Mouse (Mus musculus): Measurements from ENCODE around the gene Crip3.

The Crip3 gene

DNA sequence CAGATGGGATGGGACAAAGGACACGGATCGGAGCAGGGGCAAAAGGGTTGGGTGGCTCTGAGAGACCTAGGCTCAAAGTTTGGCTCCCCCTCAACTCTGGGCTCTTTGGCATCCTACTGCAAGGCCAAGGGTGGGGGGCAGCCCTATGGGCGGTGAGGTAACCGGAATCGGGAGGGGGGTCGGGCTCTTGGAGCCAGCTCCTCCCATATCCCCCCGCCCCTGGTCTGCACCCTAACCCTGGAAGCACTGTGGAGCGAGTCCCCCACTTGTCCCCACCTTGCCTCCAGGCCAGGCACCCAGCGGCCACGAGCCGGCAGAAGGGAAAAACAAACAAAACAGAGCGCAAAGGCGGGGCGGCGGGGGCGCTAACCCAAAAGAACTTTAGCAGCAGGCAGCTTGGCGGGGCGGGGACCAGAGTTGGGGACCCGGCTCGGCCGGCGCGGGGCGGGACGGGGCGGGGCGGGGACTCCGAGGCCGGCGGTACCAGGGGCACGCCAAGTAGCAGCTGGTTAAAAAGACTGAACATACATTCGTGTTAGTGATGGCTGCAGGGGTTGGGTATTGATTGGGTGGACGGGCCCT is 26.5 kb downstream of the Crip3 start:
- peak in 1 of 2 experiments; percentile 33 for DNase-seq

DNA sequence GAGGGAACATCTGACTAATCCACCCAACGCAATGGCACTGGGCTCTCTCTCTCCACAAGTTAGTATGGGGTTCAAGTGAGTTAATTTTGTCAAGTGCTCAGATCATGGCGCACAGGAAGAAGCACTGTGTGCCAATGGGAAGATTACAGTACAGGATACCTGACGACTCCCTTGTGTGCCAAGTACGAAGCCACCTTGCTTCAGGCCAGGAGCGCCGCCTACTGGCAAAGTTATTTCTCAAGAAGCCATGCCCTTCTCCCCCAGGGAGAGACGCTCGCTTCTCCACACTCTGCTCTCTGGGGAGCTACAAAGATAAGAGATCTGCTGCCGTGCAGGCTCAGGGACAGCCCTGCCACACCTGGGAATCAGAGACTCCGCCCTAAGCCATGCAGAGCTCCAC is 29.1 kb downstream of the Crip3 start:
- peak; percentile 50 to 51 for DNase-seq

DNA sequence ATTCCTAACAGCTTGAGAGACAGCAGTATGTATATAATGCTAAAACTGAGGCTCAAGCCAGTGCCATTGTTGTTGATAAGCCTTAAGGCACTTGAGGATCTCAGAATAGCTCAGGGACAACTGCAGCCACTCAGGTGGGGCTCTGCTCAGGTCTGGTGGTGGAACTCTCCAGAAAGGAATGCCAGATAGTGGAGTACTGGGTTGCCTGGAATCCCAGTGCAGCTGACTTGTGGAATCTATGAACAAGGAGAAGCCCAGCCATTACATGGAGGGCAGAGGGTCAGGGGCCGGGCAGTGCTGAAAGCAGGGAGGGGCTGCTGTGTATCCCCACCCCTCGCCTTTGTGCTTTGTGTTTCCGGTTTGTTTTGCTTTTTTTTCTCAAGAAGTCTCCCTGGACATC is 29.7 kb downstream of the Crip3 start:
- no peak for DNase-seq

DNA sequence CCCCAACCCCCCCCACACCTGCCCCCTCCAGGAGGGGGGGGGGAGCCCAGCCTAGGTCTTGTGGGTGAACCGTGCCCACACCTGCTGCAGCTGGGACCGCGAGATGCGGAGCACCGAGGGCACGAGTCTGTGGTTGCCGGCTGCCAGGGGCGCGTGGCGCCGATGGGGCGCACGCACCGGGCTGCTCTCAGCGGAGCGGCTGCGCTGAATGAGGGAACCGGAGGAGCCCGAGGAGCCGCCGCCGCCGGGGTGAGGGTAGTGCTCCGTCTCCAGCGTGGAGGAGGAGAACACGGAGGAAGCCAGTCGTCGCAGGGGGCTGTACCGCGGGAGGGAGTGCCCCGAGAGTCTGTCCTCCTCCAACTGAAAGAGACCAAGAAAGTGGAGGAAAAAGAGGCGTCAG is 31.9 kb downstream of the Crip3 start:
- DNase-seq = no peak

DNA sequence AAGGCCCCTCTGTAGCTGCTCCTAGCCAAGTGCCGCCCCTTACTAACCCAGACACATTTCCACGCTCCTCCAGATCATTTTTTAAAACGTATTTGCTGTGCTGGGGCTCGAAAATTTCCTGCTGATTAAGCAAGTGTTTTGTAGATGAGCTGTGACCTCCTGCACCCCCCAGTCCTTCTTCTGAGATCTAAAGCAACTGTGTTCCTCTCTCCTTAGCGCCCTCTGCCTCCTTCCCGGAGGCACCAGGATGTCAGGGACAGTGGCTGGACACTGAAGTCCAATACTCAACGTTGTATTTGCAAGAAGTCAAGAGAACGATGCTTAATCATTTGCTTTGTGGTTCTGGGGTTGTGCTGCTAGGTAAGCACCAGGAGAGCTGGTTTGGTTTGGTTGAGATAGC is 32.6 kb downstream of the Crip3 start:
- DNase-seq = no peak

DNA sequence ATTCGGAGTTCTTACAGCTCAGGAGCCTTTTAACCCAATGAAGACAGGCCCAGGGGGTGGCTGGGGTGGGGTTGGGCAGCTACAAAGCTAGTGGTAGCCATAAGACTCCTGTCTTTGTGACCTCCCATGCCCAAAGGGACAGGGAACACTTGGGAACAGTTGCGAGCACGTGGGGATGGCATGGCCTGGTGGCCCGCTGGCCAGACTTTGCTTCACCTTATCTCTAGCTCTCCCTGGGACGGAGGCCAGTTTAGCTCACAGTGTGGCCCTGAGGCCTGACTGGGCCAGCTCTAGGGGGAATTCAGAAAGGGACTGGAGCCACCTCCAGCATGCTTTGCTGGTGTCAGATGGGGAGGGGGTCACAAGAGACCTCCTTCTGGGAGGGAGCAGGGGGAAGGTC is 33.5 kb downstream of the Crip3 start:
- no peak for DNase-seq

DNA sequence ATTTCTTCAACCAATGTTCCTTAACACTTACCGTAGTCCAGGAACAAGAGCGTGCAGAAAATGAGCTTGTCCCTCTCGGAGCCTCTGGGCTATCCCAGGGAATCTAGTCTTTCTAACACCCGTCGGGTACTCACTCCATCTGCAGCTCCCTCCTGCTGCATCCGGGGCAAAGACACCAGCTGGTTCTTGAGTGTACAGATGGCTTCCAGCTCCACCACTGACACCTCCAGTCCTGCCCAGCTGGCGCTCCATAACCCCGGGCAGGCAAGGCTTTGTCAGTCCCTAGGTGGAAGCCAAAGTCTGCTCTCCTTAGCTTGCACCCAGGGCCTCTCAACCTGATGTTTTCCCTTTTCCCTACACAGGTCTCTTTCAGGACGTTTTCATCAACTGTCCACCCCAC is 39.1 kb downstream of the Crip3 start:
- DNase-seq = peak; percentile 53 to 63

DNA sequence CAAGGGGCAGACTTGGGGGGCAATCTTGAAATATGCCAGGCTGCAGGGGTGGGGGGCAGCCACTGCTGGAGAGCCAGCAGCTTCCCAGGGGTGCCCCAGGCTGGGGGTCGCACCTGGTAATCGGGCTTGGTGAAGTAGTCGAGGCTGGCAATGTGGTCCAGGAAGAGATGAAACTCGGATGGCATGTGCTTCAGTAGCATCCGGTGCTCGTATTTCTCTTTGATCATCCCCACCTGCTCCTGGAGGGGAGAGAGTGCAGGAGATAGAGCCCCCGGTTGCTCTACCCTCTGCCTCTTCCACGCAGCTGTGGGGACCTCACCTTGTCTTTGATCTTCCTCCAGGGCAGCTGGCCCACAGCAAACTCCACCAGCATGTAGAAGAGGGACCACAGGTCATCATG is 47.9 kb downstream of the Crip3 start:
- DNase-seq = no peak

DNA sequence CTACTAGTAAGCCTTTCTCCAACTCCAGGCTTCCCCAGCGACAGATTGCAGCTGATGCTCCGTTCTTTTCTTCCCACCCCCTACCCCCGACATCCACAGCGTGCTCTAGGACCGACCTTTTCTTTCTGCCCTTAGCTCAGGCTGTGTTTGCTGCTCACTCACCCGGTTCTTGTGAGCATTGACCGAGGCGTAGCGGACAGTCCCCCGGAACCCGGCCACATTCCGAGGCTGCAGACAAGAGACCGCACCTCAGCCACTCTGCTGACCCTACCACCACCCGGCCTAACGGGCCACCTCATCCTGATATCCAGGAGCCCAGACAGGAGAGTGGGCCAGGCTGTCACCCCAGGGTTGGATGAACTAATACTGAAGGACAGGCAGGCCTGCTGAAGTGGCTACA is 48.6 kb downstream of the Crip3 start:
- DNase-seq = no peak
